Mouse (Mus musculus) A20 (cell line): Measurements from ENCODE around the gene Zfp90.

Experiments
- DNase-seq: peaks from one replicate; pipeline ENCODE4 v3.0.0-alpha.2; 2011; ENCODE audit warnings: low read depth, low spot score

Zfp90 gene

GRCm38 (mm10) chr8:106433667-106434066, 18.5 kb downstream of the Zfp90 start:
- no peak for DNase-seq

DNA sequence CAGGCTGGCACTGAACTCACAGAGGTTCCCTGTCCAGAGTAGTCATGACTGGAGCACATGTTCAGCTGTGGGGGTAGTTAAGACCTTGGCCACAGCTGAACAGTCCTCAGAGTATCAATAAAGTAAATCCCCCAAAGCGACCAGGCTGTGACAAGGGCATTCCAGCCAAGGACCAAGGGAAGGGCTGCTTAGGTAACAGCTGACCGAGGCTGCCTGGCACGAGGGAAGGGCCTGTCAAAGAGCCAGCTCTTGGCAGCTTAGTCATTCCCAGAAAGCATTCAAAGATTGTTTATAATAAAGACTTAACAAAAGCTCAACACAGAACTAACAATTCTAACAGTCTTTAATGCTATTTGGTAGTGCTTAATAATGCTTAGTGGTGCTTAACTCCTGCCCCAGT, 22.7 kb downstream of the Zfp90 start:
- no peak for DNase-seq

DNA sequence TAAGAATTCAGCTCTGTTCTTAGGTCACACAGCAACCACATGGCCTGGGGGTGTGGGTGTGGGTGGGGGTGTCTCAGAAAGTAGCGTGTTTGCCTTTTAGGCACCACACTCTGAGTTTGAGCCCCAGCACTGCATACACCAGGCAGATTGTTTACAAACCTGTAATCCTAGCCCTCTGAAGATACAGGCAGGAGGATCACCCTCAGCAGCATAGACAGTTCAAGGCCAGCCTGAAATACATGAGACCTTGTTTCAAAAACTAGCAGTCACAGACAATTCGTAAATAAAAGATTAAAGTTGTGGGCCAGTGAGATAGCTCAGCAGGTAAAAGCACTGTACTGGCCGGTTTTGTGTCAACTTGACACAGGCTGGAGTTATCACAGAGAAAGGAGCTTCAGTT, 25.0 kb downstream of the Zfp90 start:
- DNase-seq = no peak

- no peak for DNase-seq
Measured at GRCm38 (mm10) chr8:106442740-106443139, 27.6 kb downstream of the Zfp90 start.

DNA sequence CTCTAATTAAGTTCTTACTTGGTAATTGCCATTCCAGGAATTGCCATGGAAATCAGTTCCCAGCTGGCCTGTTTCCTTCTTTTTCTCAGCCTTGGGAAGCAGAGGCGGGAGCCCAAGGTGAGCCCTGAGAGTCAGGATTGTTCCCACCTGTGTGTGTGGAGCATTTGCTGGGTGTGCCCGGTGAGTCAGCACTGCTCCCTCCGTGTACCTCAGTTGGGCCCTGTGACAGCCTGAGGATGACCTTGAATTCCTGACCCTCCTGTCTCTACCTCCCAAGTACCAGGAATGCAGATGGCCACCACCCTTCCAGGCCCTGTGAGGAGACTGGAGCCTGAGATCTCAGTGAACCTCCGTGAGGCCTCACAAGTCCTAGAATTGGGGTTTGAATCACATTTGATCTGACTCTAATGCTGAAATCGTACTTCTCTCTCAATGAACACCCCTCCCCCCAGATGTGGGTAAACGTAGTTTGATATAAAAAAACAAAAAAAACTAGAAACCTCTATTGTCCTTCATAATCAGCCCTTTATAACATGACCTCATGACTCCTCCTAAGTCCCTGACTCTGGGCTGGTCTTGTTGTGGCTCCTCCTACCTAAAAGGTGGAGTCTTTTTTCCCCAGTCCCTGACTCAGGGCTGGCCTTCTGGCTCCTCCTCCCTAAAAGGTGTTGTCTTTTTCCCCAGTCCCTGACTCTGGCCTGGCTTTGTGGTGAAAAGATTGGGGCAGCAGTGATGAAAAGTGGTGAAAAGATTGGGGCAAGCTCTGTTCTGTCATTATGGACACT, 36.4 kb downstream of the Zfp90 start:
- DNase-seq = no peak

DNA sequence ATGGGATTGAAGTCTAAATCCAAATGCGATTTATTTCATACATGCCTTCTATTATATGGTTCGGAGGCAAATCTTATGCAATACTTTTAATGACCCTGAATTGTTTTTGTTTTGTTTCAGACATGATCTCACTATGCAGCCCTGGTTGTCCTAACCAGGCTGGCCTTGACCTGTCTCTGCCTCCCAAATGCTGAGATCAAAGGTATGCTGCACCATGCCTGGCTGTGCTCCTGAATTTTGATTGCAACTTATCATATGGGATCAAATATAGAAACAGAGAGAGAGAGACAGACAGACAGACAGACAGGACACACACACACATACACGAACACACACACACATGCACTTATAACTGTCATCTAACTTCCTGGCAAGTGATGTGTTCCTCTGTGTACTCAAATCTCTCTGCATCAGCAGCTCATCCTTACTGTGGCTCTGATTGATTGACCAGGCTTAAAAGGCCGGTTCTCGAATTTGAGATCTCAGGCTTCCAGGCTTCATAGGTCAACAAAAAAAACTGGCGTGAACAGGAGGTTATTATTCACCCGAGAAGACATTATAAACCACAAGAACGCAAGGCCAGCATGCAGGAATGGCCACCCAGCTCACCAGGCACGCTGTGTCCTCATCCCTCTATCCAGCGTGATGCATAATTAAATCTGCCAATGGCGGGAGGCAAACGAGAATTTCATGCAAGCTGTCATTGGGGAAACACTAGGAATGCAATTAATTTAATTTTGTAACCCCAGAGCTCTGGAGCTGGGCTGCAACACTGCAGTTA, 37.8 kb downstream of the Zfp90 start:
- no peak for DNase-seq

- DNase-seq = no peak
Measured at GRCm38 (mm10) chr8:106454036-106454435, 38.9 kb downstream of the Zfp90 start.

GRCm38 (mm10) chr8:106462131-106462530, 47.0 kb downstream of the Zfp90 start:
- no peak for DNase-seq

- no peak for DNase-seq
Measured at GRCm38 (mm10) chr8:106463795-106464194, 48.7 kb downstream of the Zfp90 start.

GRCm38 (mm10) chr8:106469485-106469884, 54.4 kb downstream of the Zfp90 start:
- no peak for DNase-seq

- no peak for DNase-seq
Measured at GRCm38 (mm10) chr8:106474001-106474400, 58.9 kb downstream of the Zfp90 start.
